Mouse (Mus musculus): ENCODE results near the gene Vps37d.
"Not testable (repeated sequence)": the region's sequence is repeated elsewhere in the genome, so short reads cannot be mapped to it uniquely, and the experiment has no call there.

Vps37d gene

DNA sequence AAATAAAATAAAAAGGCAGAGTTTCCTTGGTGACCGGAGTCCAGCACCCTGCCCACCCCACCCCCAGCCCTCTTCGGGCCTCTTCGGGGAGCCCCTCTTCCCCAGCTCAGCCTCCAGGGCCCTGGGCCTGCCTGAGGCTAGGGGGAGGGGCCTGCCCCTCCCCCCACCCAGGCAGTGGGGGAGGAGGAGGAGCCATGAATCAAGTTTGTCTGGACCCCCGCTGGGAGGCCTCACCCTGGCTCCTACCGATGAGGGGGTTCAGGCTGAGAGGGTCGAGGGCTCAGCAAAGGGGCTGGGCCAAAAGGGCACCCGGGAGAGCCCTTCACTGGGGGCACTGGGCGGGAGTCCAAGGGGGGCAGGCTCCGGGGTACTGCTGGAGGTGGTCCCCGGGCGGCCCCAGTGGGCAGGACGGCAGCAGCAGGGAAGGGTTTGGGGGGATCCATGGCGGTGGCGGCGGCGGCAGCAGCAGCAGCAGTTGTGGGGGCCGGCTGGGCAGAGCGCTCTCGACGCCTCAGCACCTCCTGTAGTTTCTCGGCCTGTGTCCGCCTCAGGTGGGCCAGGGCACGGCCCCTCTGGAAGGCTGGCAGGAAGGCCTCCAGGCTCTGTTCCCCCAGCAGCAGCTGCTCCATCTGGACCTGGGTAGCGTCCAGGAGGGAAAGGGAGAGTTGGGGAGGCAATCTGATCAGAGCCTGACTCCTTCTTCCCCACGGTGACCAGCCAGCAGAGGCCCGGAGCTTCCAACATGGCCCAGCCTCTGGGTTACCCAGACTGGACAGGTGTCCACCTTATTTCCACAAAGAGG, 4.5 kb downstream of the Vps37d start:
- DNase-seq (ENCODE audit: low spot score) = peak; percentile 65

DNA sequence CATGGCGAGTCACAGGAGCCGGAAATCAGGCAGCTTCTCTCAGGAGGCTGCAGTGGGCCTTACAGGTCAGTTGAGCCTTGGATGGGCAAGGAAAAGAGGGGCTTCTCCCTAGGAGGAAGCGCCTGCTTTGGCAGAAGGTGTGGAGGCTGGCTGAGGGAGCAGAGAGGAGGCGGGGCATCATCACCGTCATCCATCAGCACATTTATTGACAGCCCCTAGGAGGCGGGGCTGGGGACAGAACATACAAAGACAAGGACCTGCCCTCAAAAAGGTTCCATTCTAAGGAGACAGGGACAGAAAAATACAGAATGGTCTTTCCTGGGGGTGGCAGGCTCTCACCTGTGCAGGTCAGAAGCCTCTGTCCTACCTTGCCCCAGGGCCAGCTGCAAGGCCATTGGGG, 5.3 kb downstream of the Vps37d start:
- DNase-seq (ENCODE audit: low spot score) = no peak

DNA sequence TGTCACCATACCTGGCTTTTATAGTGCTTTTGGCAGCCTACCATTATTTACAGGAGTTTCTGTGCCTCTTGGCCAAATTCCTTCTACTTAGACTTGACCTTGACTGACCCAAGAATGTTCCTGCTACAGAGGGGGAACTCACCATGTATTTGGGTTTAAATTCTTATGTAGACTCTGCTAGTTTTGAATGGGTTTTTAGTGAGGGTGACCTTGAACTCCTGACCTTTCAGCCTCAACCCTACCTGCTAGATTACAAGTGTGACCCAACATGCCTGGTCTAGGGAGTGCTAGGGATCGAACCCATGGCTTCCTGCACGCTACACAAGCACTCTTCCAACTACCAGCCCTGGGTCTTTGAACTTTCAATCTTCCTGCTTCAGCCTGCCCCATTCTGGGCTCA, 6.0 kb downstream of the Vps37d start:
- DNase-seq (ENCODE audit: low spot score) = no peak

- no peak for DNase-seq (ENCODE audit: low spot score)
Observed at GRCm38 (mm10) chr5:135070448-135070847, 7.6 kb downstream of the Vps37d start.

GRCm38 (mm10) chr5:135066008-135066407, 12.1 kb downstream of the Vps37d start:
- no peak for DNase-seq (ENCODE audit: low spot score)

DNA sequence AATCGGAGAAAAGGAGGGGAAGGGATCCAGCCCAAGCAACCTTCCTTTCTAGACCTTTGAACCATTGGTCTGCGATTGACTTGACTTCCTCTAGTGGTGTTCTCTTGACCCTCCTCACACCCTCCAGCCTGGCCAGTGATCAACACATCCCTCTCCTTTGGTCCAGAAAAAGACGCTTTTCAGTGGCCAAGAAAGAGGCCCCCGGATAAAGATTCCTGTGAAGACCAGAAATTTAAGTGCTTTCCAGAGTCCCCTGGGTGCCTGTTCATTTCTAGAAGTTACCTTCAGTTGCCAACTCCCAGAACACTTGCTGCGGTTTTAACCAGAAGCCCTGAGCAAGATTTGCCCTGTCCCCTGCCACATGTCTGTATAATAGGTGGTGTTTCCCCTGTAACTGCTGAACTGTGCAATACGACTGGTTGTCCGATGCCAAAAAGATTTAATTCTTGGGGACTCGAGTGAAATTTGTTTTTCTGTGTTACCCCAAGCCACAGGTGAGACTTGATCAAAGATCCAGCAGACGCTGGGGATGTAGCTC, 13.1 kb downstream of the Vps37d start, which contains the start of gene Bud23:
Bud23 (minus strand) TSS at position 51 of the 538 bp plus-strand sequence.
- not testable (repeated sequence) for DNase-seq (ENCODE audit: low spot score)

- no peak for DNase-seq (ENCODE audit: low spot score)
Observed at GRCm38 (mm10) chr5:135064382-135064766, 13.7 kb downstream of the Vps37d start.

DNA sequence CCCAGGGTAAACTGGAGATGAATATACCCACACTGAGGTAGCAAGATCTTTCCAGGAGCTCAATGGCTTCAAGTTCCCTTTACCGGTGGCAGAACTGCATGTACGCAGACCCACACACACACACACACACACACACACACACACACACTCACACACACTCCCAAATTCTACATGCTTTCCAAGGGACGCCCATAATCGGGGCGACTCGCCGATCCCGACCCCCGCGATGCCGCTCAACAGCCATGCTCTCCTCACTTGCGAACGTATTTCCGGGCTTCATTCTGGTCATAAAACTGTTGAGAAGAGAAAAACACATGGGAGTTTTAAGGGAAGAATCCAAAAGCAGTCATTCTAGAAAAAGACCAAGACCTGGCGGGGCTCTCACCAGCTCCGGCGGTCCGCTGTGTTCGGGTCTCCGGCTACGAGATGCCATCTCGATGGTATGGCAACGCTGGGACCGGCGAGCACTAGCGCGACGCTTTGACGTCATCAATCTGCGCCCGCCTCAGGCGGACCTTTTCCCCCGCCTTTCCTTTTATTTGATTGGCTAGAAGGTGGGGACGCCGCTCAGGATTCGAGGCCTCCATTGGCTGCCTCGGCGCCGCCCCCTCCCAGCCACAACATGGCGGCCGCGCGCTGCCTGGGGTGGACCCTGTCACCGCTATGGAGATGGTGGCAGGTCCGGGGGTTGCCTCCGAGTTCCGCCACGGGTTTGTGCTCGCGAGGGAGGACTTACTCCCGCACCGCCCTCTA, 14.3 kb downstream of the Vps37d start, which contains the start of gene Dnajc30:
Dnajc30 (plus strand) TSS at position 574 of the 753 bp plus-strand sequence.
- DNase-seq (ENCODE audit: low spot score) = peak; percentile 99

DNA sequence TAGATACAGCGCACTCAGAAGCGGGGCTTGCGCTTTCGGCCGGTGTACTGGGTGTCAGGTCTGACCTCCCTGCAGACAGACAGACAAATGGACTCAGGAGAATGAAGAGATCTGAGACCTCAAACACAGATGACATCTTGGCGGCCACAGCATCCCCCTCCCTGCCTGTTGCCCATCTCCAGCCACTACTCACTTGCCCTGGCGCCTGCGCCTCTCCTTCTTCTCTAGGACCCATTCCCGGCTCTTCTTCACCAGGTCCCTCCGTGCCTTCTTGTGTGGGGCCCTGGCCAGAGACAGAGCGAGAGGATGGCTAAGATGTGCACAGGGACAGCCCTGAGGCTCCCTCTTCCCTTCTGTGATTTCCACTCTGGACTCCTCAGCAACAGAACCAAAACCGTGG, 24.7 kb downstream of the Vps37d start:
- DNase-seq (ENCODE audit: low spot score) = no peak

DNA sequence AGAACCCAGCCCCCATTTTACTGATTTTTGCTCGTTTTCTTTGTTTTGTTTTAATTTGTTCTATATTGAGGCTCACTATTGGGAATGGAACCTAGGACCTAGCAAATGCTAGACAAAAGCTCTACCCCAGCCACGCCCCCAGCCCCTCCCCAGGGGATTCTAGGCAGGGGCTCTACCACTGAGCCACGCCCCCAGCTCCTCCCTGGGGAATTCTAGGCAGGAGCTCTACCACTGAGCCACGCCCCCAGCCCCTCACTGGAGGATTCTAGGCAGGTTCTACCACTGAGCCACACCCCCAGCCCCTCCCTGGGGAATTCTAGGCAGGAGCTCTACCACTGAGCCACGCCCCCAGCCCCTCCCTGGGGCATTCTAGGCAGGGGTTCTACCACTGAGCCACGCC, 28.8 kb downstream of the Vps37d start:
- DNase-seq (ENCODE audit: low spot score) = not testable (repeated sequence)

- DNase-seq (ENCODE audit: low spot score) = no peak
Observed at GRCm38 (mm10) chr5:135048539-135048938, 29.5 kb downstream of the Vps37d start.

- no peak for DNase-seq (ENCODE audit: low spot score)
Observed at GRCm38 (mm10) chr5:135044575-135044974, 33.5 kb downstream of the Vps37d start.

GRCm38 (mm10) chr5:135042105-135042788, 35.8 kb downstream of the Vps37d start:
- DNase-seq (ENCODE audit: low spot score) = peak; percentile 78

- DNase-seq (ENCODE audit: low spot score) = peak; percentile 79
Observed at GRCm38 (mm10) chr5:135040777-135041176, 37.3 kb downstream of the Vps37d start.

DNA sequence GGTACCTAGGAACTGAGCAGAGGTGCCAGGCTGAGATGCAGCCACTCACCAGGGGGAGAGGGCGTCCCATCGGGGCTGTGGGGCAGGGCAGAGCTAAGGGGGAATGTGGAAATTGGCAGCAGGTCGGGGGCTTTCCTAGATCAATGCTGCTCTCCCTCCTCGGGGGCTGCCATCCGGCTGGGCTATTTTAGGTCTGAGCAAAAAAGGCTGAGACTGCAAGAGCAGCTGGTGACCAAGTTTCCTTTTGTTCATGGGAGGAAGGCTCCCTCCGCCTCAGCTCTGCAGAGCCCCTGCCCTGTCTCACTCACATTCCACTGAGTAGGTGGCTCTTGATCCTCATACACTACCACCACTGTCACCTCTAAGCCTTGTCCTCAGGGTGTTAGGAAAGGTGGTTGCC, 38.0 kb downstream of the Vps37d start:
- peak; percentile 49 for DNase-seq (ENCODE audit: low spot score)

GRCm38 (mm10) chr5:135039541-135039940, 38.5 kb downstream of the Vps37d start:
- no peak for DNase-seq (ENCODE audit: low spot score)

DNA sequence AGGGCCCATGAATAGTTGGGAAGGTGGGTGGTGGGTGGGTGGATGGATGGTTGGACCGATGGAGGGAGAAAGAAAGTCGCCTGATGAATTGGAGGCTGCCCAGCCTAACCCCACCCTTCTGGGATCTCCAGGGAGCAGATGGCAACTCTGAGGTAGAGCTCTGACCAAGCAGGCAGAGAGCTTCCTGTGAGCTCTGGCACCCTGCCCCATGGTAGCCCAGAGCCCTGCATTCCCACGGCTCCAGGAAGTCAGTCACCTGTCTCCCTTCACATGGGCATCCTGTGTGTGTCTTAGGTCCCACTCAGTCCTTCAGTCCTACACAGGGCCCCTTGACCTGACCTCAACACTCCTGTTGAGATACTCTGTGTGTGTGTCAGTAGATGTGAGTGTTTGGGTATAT, 40.1 kb downstream of the Vps37d start:
- DNase-seq (ENCODE audit: low spot score) = peak; percentile 49

- no peak for DNase-seq (ENCODE audit: low spot score)
Observed at GRCm38 (mm10) chr5:135035608-135036359, 42.3 kb downstream of the Vps37d start.

- peak; percentile 65 for DNase-seq (ENCODE audit: low spot score)
Observed at GRCm38 (mm10) chr5:135034593-135034992, 43.5 kb downstream of the Vps37d start.

DNA sequence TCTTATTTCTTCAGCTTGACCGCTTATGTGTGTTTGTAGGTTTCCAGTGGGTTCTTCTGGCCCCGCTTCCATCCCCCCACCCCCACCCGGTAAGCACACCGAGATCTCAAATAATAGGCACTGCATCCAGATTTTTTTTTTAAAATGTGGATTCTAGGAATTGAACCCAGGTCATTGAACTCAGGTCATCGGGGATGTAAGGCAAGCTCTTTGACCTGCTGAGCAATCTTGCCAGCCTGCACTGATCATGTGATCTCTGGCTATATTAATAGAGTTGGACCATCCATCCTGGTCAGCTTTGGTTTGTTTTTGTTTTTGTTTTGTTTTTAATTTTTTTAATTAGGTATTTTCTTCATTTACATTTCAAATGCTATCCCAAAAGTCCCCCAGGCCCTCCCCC, 45.5 kb downstream of the Vps37d start:
- no peak for DNase-seq (ENCODE audit: low spot score)

Data from testis, postnatal 10 days (tissue).